Mouse (Mus musculus): Measurements from ENCODE around the gene Rp9.

DNA sequence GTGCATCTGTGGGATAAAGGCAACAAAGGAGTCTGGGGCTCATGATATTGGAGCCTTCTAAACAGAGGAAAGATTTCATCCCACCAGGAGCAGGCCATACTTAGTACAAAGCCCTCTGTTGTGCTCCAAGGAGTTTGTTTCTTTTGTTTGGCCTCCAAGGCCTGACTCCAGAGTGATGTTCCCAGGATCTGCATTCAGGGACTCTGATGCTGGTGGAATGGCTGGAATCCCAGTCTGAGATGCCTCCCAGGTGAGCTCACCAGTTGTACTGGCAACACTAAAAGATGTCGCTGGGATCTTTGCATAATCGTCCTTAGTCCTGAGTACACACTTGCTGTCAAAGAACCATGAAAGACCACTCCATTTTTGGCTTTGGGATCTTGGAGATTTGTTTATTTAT, 35.4 kb downstream of the Rp9 start:
- no peak for TF ChIP-seq CTCF (IDR thresholded peaks at IDR 0.05; ENCODE audit: low read depth, low read length)
- no peak for TF ChIP-seq POLR2A (IDR thresholded peaks at IDR 0.05; ENCODE audit: borderline replicate concordance, low read depth, low read length)
